Mouse (Mus musculus): Measurements from ENCODE around the gene Dnah11.
"Not testable (repeated sequence)": the region's sequence is repeated elsewhere in the genome, so short reads cannot be mapped to it uniquely, and the experiment has no call there.

Dnah11 gene

DNA sequence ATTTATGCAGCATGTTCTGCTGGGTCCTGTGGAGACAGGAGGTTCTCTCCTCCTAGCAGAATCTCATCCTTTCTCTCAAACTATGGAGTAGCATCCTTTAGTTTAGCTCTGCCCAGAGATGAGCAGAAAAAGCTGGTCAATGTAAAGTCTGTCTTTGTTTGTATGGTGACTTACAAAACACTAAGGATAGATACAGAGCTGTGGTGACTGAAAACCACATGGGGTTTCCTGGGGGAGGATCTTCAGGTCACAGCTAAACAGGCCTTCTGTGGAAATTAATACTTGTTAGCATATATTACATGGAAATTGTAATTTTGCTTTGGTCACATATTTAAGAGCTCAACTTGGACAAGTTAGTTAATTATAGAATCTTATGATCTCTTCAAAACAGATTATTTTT, 239.6 kb downstream of the Dnah11 start:
- DNase-seq, result no peak

DNA sequence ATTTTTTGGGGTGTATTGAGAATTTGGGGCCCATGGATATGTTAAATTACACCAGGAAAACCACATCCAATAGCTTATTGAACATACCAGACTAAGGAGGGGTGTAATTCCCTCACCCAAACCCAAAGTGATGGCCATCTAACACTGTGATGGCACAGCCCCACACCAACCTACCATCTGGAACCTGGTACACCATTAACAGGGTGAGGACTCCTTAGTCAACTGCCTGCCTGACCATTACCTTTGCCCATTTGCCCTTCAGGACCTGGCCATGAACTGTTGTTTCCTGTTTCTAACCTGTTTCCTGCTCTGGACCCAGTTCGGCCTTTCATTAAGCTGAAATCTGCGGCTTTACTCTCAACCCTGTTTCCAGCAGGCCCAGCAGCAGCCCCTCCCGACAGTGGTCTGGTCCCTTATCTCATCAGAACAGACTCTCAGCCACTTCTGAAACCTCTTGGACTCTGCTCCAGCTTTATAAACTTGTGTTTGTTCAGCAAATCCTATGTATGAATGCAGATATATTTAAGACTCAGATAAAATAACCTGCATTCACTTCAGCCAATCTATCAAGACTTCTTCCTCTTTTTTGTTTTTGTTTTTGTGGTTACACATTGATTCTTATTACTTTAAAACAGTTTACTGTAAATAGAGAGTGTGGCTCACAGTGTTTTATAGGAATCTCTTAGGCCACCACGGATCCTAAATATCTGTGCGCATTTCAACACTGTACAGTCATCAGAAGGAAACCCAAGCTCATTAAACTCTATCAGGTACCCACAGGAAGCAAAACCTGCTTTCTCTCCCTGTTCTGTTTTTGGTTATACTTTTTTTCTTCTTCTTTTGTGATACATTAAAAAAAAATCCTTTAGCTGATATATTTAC, 251.8 kb downstream of the Dnah11 start:
- DNase-seq, result no peak

- no peak for DNase-seq
Measured at GRCm38 (mm10) chr12:117941947-117942346, 256.9 kb downstream of the Dnah11 start.

GRCm38 (mm10) chr12:117938214-117938613, 260.6 kb downstream of the Dnah11 start:
- DNase-seq, result no peak

GRCm38 (mm10) chr12:117932026-117932425, 266.8 kb downstream of the Dnah11 start:
- no peak for DNase-seq

DNA sequence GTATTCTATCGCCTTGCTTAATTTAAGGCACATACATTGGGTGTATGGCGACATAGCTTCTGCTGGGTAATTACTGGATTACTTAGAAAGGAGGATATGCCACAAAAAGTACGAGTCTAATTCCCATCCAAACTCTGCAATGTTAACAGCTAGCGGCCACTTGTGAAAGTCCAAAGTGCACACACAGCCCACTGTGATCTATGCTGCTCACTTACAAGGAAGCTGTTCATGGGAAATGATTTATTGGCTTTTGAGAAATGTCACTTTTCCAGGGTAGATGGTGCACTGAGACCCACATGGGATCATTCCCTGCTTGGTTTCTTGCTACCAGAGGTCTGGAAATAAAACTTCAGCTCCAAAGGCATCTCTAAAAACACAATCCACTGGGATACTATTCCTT, 269.1 kb downstream of the Dnah11 start:
- DNase-seq, result no peak

- DNase-seq, result no peak
Measured at GRCm38 (mm10) chr12:117915826-117916588, 282.8 kb downstream of the Dnah11 start.

DNA sequence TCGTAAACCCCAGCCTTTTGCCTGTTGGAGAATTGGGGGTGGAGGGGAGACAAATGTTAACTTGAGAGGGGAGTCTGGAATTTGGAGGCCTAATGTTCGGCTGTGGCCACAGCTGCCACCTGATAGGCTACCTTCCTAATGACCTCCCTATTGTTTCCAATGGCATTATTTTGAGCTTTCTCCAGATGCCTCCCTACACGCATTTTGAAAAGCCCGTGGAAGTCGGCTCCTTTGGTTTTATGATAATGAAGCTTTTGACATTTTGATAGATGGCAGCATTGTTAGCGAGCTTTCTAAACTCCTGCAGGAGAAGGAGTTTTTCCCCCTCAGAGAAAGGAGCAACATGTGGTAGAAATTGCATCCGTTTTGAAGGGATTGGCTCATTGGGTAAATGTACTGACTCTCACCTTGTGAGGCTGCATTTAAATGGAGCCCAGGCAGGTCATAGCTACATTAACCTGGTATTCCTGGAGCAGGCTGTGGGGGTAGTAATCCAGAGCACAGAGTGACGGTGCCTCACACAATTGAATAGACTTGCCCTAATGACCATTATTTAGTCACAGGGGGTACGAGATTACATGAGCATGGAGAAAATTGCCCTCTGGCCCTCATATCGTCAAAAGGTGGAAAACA, 284.1 kb downstream of the Dnah11 start:
- no peak for DNase-seq

DNA sequence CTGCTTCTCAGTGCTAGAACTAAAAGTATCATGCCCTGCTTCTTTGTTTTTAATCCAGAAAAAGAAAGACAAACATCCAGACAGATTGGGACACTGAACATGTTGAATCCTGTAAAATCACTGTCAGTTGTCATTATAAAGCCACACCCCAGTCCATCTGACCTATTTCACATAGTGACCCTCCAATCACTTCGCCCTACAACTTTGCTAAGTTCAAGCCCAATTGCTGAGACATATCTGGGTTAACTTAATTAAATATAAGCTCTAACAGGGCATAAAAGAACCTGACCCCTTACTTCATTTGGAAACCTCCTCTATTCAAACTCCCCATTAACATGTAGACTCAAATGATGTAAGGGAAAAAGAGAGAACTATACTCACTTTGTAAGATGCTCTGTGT, 287.4 kb downstream of the Dnah11 start:
- no peak for DNase-seq

- not testable (repeated sequence) for DNase-seq
Measured at GRCm38 (mm10) chr12:117905232-117905840, 293.5 kb downstream of the Dnah11 start.

DNA sequence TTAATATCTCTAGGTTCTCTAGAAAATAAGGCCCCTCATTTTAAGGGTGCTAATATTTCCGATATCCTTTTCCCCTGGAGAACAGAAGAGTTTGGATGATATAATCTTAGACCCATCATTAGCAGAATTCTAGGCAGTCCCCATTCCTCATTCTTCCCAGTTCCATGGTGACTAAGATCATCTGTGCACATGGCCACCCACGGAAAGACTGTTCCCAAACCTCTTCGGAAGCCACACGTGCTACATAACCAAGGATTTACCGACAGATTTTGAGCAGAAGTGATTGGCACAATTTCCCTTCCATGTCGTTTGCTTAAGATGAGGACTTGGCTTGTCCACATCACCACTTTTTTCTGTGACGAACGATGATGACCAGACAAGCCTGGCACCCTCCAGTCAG, 295.2 kb downstream of the Dnah11 start:
- no peak for DNase-seq

DNA sequence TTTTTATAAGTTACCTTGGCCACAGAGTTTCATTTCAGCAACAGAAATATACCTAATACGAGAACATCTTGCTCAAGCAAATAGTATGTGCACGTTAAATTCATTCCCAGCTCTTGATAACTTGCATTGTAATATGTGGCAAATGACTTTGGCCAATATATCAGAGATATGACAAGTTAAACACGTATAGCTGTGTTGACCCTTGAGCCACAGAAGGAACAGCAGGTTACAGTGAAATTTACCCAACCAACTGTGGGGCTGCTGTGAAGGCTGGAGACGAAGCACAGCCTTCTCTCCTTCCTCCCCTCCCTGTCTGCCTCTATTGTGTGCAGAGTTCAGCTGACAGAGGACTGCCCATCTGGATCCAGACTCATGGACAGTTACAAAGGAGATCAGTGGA, 297.5 kb downstream of the Dnah11 start:
- DNase-seq, result not testable (repeated sequence)

GRCm38 (mm10) chr12:117900798-117901197, 298.0 kb downstream of the Dnah11 start:
- DNase-seq, result not testable (repeated sequence)

- DNase-seq, result no peak
Measured at GRCm38 (mm10) chr12:117887422-117887821, 311.4 kb downstream of the Dnah11 start.

DNA sequence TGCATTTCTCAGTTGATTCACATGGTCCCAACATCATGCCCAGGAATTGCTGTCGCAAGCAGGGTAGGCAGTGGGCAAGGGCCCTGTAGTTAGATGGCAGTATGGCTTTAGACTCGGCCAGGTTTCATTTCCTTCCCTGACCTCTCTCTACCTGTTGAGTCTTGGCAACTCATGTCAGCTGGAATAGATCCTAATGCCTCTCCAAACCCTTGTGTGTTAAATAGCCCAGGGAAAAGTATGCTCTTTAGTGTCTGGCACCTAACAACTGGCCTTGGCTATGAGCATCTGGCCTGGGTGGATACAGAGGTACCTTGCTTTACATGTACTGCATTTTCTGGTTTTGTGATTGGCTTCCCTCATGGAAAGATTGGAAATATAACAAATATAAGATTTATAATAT, 314.2 kb downstream of the Dnah11 start:
- no peak for DNase-seq

DNA sequence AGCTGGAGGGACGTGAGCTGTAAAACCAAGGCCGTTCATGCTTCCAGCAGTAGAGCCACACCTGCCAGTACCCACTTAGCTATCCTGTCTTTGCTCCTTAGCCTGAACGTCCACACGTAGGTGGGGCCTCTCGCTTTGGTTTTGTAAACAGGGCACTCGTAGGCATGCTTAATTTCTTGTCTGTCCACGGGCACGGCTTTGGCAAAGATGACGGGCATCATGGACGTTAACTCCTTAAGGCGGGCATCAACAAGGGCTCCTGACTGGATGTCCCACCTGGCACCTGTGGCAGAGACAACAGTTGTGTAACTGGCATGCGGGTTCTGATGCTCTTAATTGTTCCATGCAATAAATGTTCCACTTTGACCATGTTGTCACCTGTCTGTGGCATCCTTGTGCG, 320.5 kb downstream of the Dnah11 start:
- no peak for DNase-seq

- no peak for DNase-seq
Measured at GRCm38 (mm10) chr12:117872265-117872664, 326.6 kb downstream of the Dnah11 start.

- DNase-seq, result no peak
Measured at GRCm38 (mm10) chr12:117867708-117868564, 330.9 kb downstream of the Dnah11 start.

DNA sequence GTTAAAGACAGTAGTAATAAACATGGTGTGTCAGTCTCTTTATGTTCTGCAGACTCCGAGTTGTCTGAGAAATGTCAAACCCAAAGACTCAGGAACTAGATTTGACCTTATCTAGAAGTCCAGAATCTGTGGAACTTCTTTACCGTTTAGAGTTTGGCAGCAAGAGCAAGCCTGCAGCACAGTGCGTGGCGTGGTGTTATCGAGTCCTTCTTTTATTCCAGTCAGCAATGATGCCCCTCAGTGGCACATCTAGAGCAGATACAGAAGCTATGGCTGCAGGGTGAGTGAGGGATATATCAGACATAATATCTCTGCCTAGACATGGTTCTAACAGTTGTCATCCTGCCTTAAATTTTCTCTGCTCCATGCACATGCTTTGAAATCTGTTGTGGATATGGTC, 336.2 kb downstream of the Dnah11 start:
- DNase-seq, result no peak

- DNase-seq, result no peak
Measured at GRCm38 (mm10) chr12:117861249-117861648, 337.6 kb downstream of the Dnah11 start.

DNA sequence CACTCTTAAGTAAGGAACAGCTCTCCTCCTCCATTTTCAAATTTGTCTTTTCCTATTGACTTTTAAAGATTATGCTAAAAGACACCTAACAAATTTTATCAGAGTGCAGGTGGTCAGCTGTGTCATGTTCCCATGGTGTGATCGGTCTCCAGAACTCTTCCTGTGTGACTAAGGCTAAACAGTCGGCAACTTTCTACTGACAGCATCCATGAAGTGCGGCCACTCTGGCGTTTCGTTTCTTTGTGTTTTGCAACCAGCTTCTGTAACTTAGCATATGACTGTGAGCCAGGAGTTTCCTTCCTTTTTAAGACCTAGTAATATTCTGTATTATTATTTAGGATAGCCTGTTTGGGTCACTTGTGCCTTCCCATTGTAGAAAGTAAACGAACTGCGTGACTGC, 338.0 kb downstream of the Dnah11 start:
- DNase-seq, result no peak

GRCm38 (mm10) chr12:117857884-117858283, 341.0 kb downstream of the Dnah11 start:
- DNase-seq, result no peak
